Mouse (Mus musculus) C2C12 (cell line): ENCODE data around the gene Epha3. TPM values are rescaled to one million over a fixed set of nuclear protein-coding genes. Genes with fewer than 3 reads are reported as not detected.

Source experiments
- H3K27me3 ChIP-seq: one replicate; pipeline ENCODE4 v1.6.1; 2011; ENCODE audit not compliant: control insufficient read depth, insufficient read depth, insufficient read length
- H3K36me3 ChIP-seq: one replicate; pipeline ENCODE4 v1.6.1; 2011; ENCODE audit not compliant: control insufficient read depth, insufficient read depth
- H3K4me3 ChIP-seq: one replicate; pipeline ENCODE4 v1.5.1; 2011; ENCODE audit warnings: mild to moderate bottlenecking, control low read depth; ENCODE audit not compliant: poor library complexity, insufficient read depth, severe bottlenecking
- H3K79me2 ChIP-seq: one replicate; pipeline ENCODE4 v1.6.1; 2011; ENCODE audit not compliant: control insufficient read depth, insufficient read depth
- H3K79me3 ChIP-seq: one replicate; pipeline ENCODE4 v1.6.1; 2011; ENCODE audit warnings: low read depth, control low read depth
- H3ac ChIP-seq: one replicate; pipeline ENCODE3; 2011; ENCODE audit warnings: low read depth; ENCODE audit not compliant: control insufficient read depth, insufficient read length
- CEBPB ChIP-seq: IDR thresholded peaks from one replicate; pipeline ENCODE4 v1.6.1; 2011; ENCODE audit warnings: low read depth, mild to moderate bottlenecking, control low read depth, moderate library complexity
- CTCF ChIP-seq: IDR thresholded peaks from one replicate; pipeline ENCODE4 v1.5.1; 2011; ENCODE audit not compliant: control insufficient read depth, insufficient read depth, insufficient read length
- FOSL1 ChIP-seq: IDR thresholded peaks from one replicate; pipeline ENCODE4 v1.8.0; 2011; ENCODE audit warnings: mild to moderate bottlenecking, low read length; ENCODE audit not compliant: poor library complexity, insufficient read depth, severe bottlenecking
- MAX ChIP-seq: IDR thresholded peaks from one replicate; pipeline ENCODE4 v1.6.1; 2011; ENCODE audit warnings: mild to moderate bottlenecking, control low read depth
- MYOD1 ChIP-seq: IDR thresholded peaks from one replicate; pipeline ENCODE4 v1.6.1; 2011; ENCODE audit warnings: low read depth; ENCODE audit not compliant: control insufficient read depth, insufficient read length
- MYOG ChIP-seq: IDR thresholded peaks from one replicate; pipeline ENCODE4 v1.6.1; 2011; ENCODE audit not compliant: control insufficient read depth, insufficient read length; ENCODE audit errors: extremely low read depth
- USF1 ChIP-seq: IDR thresholded peaks from one replicate; pipeline ENCODE4 v1.6.1; 2011; ENCODE audit warnings: low read depth, mild to moderate bottlenecking, control low read depth, moderate library complexity
- polyA plus RNA-seq: library from polyadenylated mRNA; unstranded; fragments of >200 nt; fragmentation: generic; extraction: Trizol; gene quantifications from one replicate; pipeline ENCODE4 v1.2.1, GENCODE M21; 2012; ENCODE audit warnings: missing spikeins

Epha3 gene
- polyA plus RNA-seq, 1 experiment, result 0.26 TPM

- Histone ChIP-seq H3K27me3 (no peaks in the 10 kb centered on the region), H3K36me3 (no peaks in the 10 kb centered on the region), H3ac (no peak overlapping the region), H3K79me2 (no peaks in the 10 kb centered on the region), H3K79me3 (no peaks in the 10 kb centered on the region), H3K4me3 (no peak overlapping the region)
- no peak for TF ChIP-seq USF1
- TF ChIP-seq CTCF, result no peak
- no peak for TF ChIP-seq MYOD1
- TF ChIP-seq FOSL1, result no peak
- TF ChIP-seq CEBPB, result no peak
- TF ChIP-seq MYOG, result no peak
- TF ChIP-seq MAX, result no peak
Measured at GRCm38 (mm10) chr16:63753052-63753451, 110.9 kb downstream of the Epha3 start.

- Histone ChIP-seq H3K27me3 (no peaks in the 10 kb centered on the region), H3K79me2 (no peaks in the 10 kb centered on the region), H3ac (no peak overlapping the region), H3K79me3 (no peaks in the 10 kb centered on the region), H3K4me3 (no peak overlapping the region), H3K36me3 (no peaks in the 10 kb centered on the region)
- TF ChIP-seq USF1, result no peak
- no peak for TF ChIP-seq CEBPB
- no peak for TF ChIP-seq FOSL1
- TF ChIP-seq MYOG, result no peak
- no peak for TF ChIP-seq MAX
- no peak for TF ChIP-seq MYOD1
- no peak for TF ChIP-seq CTCF
Measured at GRCm38 (mm10) chr16:63747817-63748216, 116.2 kb downstream of the Epha3 start.

- no peak overlapping the region for H3ac ChIP-seq
- no peaks in the 10 kb centered on the region for H3K79me2 ChIP-seq
- H3K27me3 ChIP-seq, result no peaks in the 10 kb centered on the region
- TF ChIP-seq CEBPB, result no peak
- no peak for TF ChIP-seq MYOG
- no peak for TF ChIP-seq FOSL1
- TF ChIP-seq USF1, result no peak
- TF ChIP-seq MAX, result no peak
- no peak for TF ChIP-seq CTCF
- TF ChIP-seq MYOD1, result no peak
- no peaks in the 10 kb centered on the region for H3K36me3 ChIP-seq
- H3K4me3 ChIP-seq, result no peak overlapping the region
- no peaks in the 10 kb centered on the region for H3K79me3 ChIP-seq
Measured at GRCm38 (mm10) chr16:63745465-63745864, 118.5 kb downstream of the Epha3 start.

- H3K36me3 ChIP-seq, result no peaks in the 10 kb centered on the region
- no peaks in the 10 kb centered on the region for H3K79me3 ChIP-seq
- TF ChIP-seq FOSL1 (no peak), MYOD1 (no peak), USF1 (no peak), MYOG (no peak)
- no peak overlapping the region for H3ac ChIP-seq
- H3K79me2 ChIP-seq, result no peaks in the 10 kb centered on the region
- H3K27me3 ChIP-seq, result no peaks in the 10 kb centered on the region
- no peak overlapping the region for H3K4me3 ChIP-seq
Measured at GRCm38 (mm10) chr16:63743208-63743854, 120.6 kb downstream of the Epha3 start.

- Histone ChIP-seq H3K27me3 (no peaks in the 10 kb centered on the region), H3K79me3 (no peaks in the 10 kb centered on the region), H3K79me2 (no peaks in the 10 kb centered on the region), H3ac (no peak overlapping the region), H3K4me3 (no peak overlapping the region), H3K36me3 (no peaks in the 10 kb centered on the region)
- no peak for TF ChIP-seq MYOD1
- no peak for TF ChIP-seq CEBPB
- no peak for TF ChIP-seq MYOG
- TF ChIP-seq FOSL1, result no peak
- TF ChIP-seq USF1, result no peak
- TF ChIP-seq CTCF, result no peak
- TF ChIP-seq MAX, result no peak
Measured at GRCm38 (mm10) chr16:63719235-63719634, 144.7 kb downstream of the Epha3 start.

- no peaks in the 10 kb centered on the region for H3K27me3 ChIP-seq
- no peaks in the 10 kb centered on the region for H3K36me3 ChIP-seq
- no peak overlapping the region for H3ac ChIP-seq
- H3K4me3 ChIP-seq, result no peak overlapping the region
- TF ChIP-seq MAX (no peak), CTCF (no peak), USF1 (no peak), FOSL1 (no peak)
- H3K79me2 ChIP-seq, result no peaks in the 10 kb centered on the region
- no peaks in the 10 kb centered on the region for H3K79me3 ChIP-seq
Measured at GRCm38 (mm10) chr16:63717317-63717716, 146.7 kb downstream of the Epha3 start.
